Mouse (Mus musculus) ES-E14 (cell line): ENCODE measurements at regions not wholly inside any gene's neighbourhood (a gene's known extent, or its start where the extent isn't known, plus 50 kb on each side); places are given as distances from the start of the nearest gene placed in this dataset.
A peak's percentile ranks its signal among the peaks of the same experiment; 100 is the strongest.

Experiments
- DNase-seq: peaks from one replicate; pipeline ENCODE4 v3.0.0-alpha.2; 2013; ENCODE audit warnings: low read depth, low spot score
- H3K27ac ChIP-seq: 2 replicates; pipeline ENCODE4 v1.5.1; 2012; ENCODE audit warnings: low read depth, mild to moderate bottlenecking, low read length, moderate library complexity, mixed read lengths; ENCODE audit not compliant: poor library complexity, insufficient read depth, severe bottlenecking
- H3K36me3 ChIP-seq: 2 replicates; pipeline ENCODE4 v1.6.1; 2012; ENCODE audit warnings: mild to moderate bottlenecking, low read length, moderate library complexity, mixed read lengths; ENCODE audit not compliant: control insufficient read depth, poor library complexity, insufficient read depth, severe bottlenecking
- H3K4me1 ChIP-seq, 2 experiments: fragments of 150-350 bp in 1 of 2; sonication (generic) in 1 of 2; 2 replicates each; pipeline ENCODE4 v1.6.1; 2012; ENCODE audit warnings: low read length in 2 of 2, mild to moderate bottlenecking in 1 of 2, mixed read lengths in 1 of 2; ENCODE audit not compliant: control insufficient read depth in 2 of 2, insufficient read depth in 2 of 2, poor library complexity in 1 of 2
- H3K4me3 ChIP-seq, 2 experiments: fragments of 150-350 bp in 1 of 2; sonication (generic) in 1 of 2; 2 replicates each; pipeline ENCODE4 v1.5.1; 2012; ENCODE audit warnings: low read length in 2 of 2, low read depth in 1 of 2, mild to moderate bottlenecking in 1 of 2, mixed read lengths in 1 of 2; ENCODE audit not compliant: insufficient read depth in 1 of 2, poor library complexity in 1 of 2, severe bottlenecking in 1 of 2
- H3K9ac ChIP-seq: 2 replicates; pipeline ENCODE4 v1.6.1; 2012; ENCODE audit warnings: low read depth, mild to moderate bottlenecking, low read length, mixed read lengths; ENCODE audit not compliant: poor library complexity, insufficient read depth, severe bottlenecking
- H3K9me3 ChIP-seq: fragments of 150-350 bp; sonication (generic); 2 replicates; pipeline ENCODE4 v1.6.1; 2012; ENCODE audit warnings: low read depth, mild to moderate bottlenecking, low read length; ENCODE audit not compliant: control insufficient read depth, insufficient read depth
- CHD2 ChIP-seq: IDR thresholded peaks from 2 replicates; pipeline ENCODE4 v1.6.1; 2014; ENCODE audit warnings: mild to moderate bottlenecking, low read depth, low read length, inconsistent platforms
- HCFC1 ChIP-seq: IDR thresholded peaks from 2 replicates; pipeline ENCODE4 v1.6.1; 2012; ENCODE audit warnings: low read length, inconsistent platforms, borderline replicate concordance; ENCODE audit not compliant: insufficient read depth
- MAFK ChIP-seq: IDR thresholded peaks from 2 replicates; pipeline ENCODE4 v1.6.1; 2014; ENCODE audit warnings: mild to moderate bottlenecking, low read depth, low read length, inconsistent platforms; ENCODE audit not compliant: insufficient read depth
- ZC3H11A ChIP-seq: IDR thresholded peaks from 2 replicates; pipeline ENCODE4 v1.6.1; 2012; ENCODE audit warnings: low read depth, mild to moderate bottlenecking, inconsistent platforms, low read length, borderline replicate concordance
- ZNF384 ChIP-seq: IDR thresholded peaks from 2 replicates; pipeline ENCODE4 v1.6.1; 2012; ENCODE audit warnings: low read depth, low read length, inconsistent platforms
- in situ Hi-C, 2 experiments: fragments of 600-800 bp; cut with MboI; formaldehyde crosslinking; loops; one replicate each; pipeline ENCODE4 v1.15.1; 2025; ENCODE audit warnings: low sequenced_read_pairs in 2 of 2, inconsistent platforms in 1 of 2; ENCODE audit not compliant: unreplicated experiment in 2 of 2

DNA sequence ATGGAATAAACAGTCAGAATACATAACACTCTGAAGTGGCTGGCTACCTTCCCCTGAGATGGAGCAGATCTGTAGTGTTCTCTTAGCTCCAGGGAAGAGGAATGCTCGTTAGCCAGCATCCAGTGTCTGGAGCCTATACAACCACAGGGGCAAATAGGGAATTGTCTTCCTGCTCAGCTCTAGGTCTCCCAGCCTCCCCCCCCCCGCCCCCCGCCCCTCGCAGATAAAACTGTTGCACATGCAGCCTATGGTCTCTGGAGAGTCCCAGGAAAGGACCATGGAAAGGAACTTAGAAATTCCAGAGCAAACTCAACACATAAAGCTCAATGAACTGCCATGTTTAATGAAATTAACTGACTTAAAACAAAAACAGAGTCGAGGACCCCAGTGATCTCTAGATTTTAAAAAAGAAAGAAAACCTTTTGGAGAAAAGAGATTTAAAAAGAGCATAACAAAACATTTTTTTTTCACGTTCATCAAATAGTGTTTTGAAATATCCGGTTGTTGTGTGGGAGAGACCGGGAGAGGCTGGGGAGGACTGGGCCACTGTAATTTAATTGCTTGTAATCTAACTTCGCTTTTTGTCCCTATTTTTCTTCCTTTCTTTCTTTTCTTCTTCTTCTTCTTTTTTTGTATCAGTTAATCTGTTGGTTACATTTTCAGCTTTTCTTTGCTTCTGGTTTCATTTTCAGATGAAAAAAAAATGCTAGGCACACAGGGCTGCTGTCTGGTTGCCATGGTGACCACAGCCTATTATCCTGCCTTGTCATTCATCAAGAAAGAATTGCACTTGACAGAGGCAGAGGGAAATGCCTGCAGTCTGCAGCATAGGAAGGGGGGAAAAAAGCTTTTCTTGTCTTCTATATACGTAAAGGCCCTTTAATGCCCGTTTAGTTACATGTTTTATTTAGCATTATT is 450.3 kb upstream of the Ubash3b start:
- no peak overlapping the region for H3K9ac ChIP-seq
- peak; percentile 24 for DNase-seq
- in situ Hi-C loops: no loop called here
- no peak overlapping the region for H3K27ac ChIP-seq
- H3K4me3 ChIP-seq: no peak overlapping the region
- no peak for TF ChIP-seq ZC3H11A
- TF ChIP-seq CHD2: no peak
- TF ChIP-seq HCFC1: no peak
- no peak for TF ChIP-seq ZNF384
- no peak for TF ChIP-seq MAFK
- no peaks in the 10 kb centered on the region for H3K9me3 ChIP-seq
- H3K36me3 ChIP-seq: no peaks in the 10 kb centered on the region
- no peaks in the 10 kb centered on the region for H3K4me1 ChIP-seq

GRCm38 (mm10) chr9:41610347-41610746 is 448.9 kb upstream of the Ubash3b start:
- Histone ChIP-seq H3K9me3 (no peaks in the 10 kb centered on the region), H3K36me3 (no peaks in the 10 kb centered on the region), H3K9ac (no peak overlapping the region), H3K27ac (no peak overlapping the region), H3K4me1 (no peaks in the 10 kb centered on the region), H3K4me3 (no peak overlapping the region)
- TF ChIP-seq ZNF384 (no peak), CHD2 (no peak), HCFC1 (no peak), MAFK (no peak), ZC3H11A (no peak)
- in situ Hi-C loops: no loop called here
- no peak for DNase-seq

GRCm38 (mm10) chr9:41606136-41606535 is 444.6 kb upstream of the Ubash3b start:
- no peak for DNase-seq
- no peaks in the 10 kb centered on the region for H3K36me3 ChIP-seq
- H3K4me1 ChIP-seq: no peaks in the 10 kb centered on the region
- no peak overlapping the region for H3K27ac ChIP-seq
- no peaks in the 10 kb centered on the region for H3K9me3 ChIP-seq
- H3K9ac ChIP-seq: no peak overlapping the region
- H3K4me3 ChIP-seq: no peak overlapping the region
- TF ChIP-seq MAFK (no peak), ZC3H11A (no peak), CHD2 (no peak), ZNF384 (no peak), HCFC1 (no peak)
- in situ Hi-C loops: no loop called here

DNA sequence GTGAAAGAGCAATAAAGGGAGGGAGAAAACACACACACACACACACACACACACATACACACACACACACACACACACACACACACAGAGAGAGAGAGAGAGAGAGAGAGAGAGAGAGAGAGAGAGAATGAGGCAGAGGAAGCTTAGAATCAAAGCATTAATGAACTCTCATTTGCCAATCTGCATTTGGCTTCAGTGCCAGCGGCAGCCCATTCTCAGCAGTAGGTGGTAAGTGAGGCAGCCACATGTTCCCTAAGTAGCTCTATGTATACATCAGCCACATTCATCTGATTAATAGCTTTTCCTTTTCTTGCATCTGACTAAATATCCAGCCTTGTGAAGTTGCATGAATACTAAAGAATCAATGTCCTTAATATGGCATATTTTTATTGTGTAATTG is 443.4 kb upstream of the Ubash3b start:
- Histone ChIP-seq H3K4me1 (no peaks in the 10 kb centered on the region), H3K36me3 (no peaks in the 10 kb centered on the region), H3K9ac (no peak overlapping the region), H3K27ac (no peak overlapping the region), H3K9me3 (no peaks in the 10 kb centered on the region), H3K4me3 (no peak overlapping the region)
- TF ChIP-seq ZNF384 (no peak), CHD2 (no peak), MAFK (no peak), HCFC1 (no peak), ZC3H11A (no peak)
- DNase-seq: no peak
- in situ Hi-C loops: no loop called here

GRCm38 (mm10) chr9:41600778-41601177 is 439.3 kb upstream of the Ubash3b start:
- TF ChIP-seq ZC3H11A (no peak), MAFK (no peak), ZNF384 (no peak), HCFC1 (no peak), CHD2 (no peak)
- H3K27ac ChIP-seq: no peak overlapping the region
- H3K4me3 ChIP-seq: no peak overlapping the region
- H3K9ac ChIP-seq: no peak overlapping the region
- in situ Hi-C loops: no loop called here
- no peaks in the 10 kb centered on the region for H3K36me3 ChIP-seq
- no peak for DNase-seq
- no peaks in the 10 kb centered on the region for H3K4me1 ChIP-seq
- no peaks in the 10 kb centered on the region for H3K9me3 ChIP-seq
